In the genomic region with DNA sequence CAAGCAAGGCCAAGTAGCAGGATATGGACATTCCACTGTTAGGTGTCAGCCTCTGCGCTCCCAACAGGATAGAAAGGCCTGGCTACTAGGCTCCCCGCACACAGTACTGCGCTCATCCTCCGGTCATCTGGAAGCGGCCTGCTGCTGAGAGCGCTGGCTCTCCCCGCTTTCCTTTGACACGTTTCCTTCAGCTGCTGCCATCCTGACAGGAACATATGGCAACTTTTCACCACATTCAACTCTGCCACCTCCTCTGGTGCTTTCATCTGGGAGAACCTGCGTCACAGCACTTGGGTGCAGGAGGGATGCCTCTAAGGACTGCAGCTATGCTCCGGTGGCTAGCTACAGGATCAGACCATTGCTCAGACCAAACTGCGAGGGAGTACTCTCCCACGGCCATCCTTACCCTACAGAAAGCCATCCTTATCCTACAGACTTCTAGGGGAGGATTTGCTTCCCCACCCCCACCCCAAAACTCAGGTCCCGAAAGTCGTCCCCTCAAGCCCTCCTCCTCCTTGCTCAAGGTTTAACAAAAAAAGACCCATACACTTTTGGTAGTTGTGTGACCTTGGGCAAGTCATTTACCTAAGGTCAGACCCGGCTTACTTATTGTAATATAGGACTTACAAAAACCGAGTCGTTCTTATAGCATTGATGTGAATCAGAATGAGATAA, we compare ENCODE assay signal across 8 mouse cellular contexts. TPM values are rescaled to one million over a fixed set of nuclear protein-coding genes. Genes with fewer than 3 reads are reported as not detected.
DNase-seq lines count a peak whose midpoint lies in the region; ATAC-seq and TF ChIP-seq lines count a peak whose summit lies in the region.

No protein-coding gene starts in this region.

- no peak overlapping the region for H3K27ac ChIP-seq in kidney, postnatal 0 days
- peak overlapping the region; percentile 95 for H3K27ac ChIP-seq in midbrain, embryonic 10.5 days (replicated peaks)

- WGBS in kidney, postnatal 0 days, result 20% methylated on average over 17 of the region's 17 CpGs
- WGBS in midbrain, embryonic 10.5 days, result 6% methylated on average over 17 of the region's 17 CpGs

- peak overlapping the region; percentile 97 for H3K4me2 ChIP-seq in kidney, postnatal 0 days (ENCODE audit: low read length)

- no peaks in the 10 kb centered on the region for H3K36me3 ChIP-seq in kidney, postnatal 0 days (ENCODE audit: insufficient read depth, low read length)
- no peaks in the 10 kb centered on the region for H3K36me3 ChIP-seq in midbrain, embryonic 10.5 days

- TF ChIP-seq CTCF in kidney, postnatal 0 days (IDR thresholded peaks at IDR 0.05; ENCODE audit: low read depth), result no peak

- peak; percentile 19 for DNase-seq in cerebellum, adult 11 months
- peak; percentile 42 for DNase-seq in cerebellum, adult 8-10 months
- peak; percentile 61 to 75 for DNase-seq in frontal cortex, postnatal 36 days (ENCODE audit: low spot score in 2 of 2)
- DNase-seq in kidney, postnatal 0 days (ENCODE audit: low spot score), result peak; percentile 15
- DNase-seq in midbrain, embryonic 10.5 days (ENCODE audit: low spot score), result peak; percentile 40
- DNase-seq in thymus, postnatal 0 days (ENCODE audit: low spot score), result no peak
- no peak for DNase-seq in spleen, adult 18-20 months

- peak overlapping the region; percentile 81 for H3K4me3 ChIP-seq in kidney, postnatal 0 days (replicated peaks; ENCODE audit: low read depth, low read length)
- peak overlapping the region; percentile 91 for H3K4me3 ChIP-seq in midbrain, embryonic 10.5 days

- peaks cover 9% of the 10 kb centered on the region; the same call in 1 of the 2 replicates for H3K4me1 ChIP-seq in kidney, postnatal 0 days (replicated peaks; ENCODE audit: insufficient read depth, low read length)
- H3K4me1 ChIP-seq in midbrain, embryonic 10.5 days, result peaks cover 36% of the 10 kb centered on the region

- no peaks in the 10 kb centered on the region for H3K27me3 ChIP-seq in kidney, postnatal 0 days (ENCODE audit: insufficient read depth, low read length)
- peaks cover 5% of the 10 kb centered on the region; the same call in 1 of the 2 replicates for H3K27me3 ChIP-seq in midbrain, embryonic 10.5 days (ENCODE audit: low read depth, poor library complexity, severe bottlenecking)

- no peak overlapping the region for H3K9ac ChIP-seq in kidney, postnatal 0 days (ENCODE audit: low read depth, low read length)

- no peaks in the 10 kb centered on the region for H3K9me3 ChIP-seq in kidney, postnatal 0 days (replicated peaks; ENCODE audit: low read length)
- no peaks in the 10 kb centered on the region for H3K9me3 ChIP-seq in midbrain, embryonic 10.5 days (replicated peaks)

- ATAC-seq in cerebellum, adult (ENCODE audit: insufficient number of reproducible peaks, low FRiP score, low TSS enrichment), result no peak
- no peak for ATAC-seq in kidney, postnatal 0 days (replicated peaks; ENCODE audit: low FRiP score, low read depth)

RNA-seq across cellular contexts. Expression of gene Magi1, which starts 2.0 kb away (rescaled TPM):
- polyA plus RNA-seq in kidney, postnatal 0 days (2015; fragmentation: Nextera tagmentation; extraction: Ambion mirVana), result 6.2 TPM in 2 replicates
- 19.4 and 29.7 TPM in 2 replicates for polyA plus RNA-seq in midbrain, embryonic 10.5 days (2016; fragmentation: Nextera tagmentation; extraction: Ambion mirVana)
- 1.4 and 1.5 TPM in 2 replicates for polyA plus RNA-seq in thymus, postnatal 0 days (2015; fragmentation: Nextera tagmentation; extraction: Ambion mirVana)

Comparison
In these comparisons a context has a peak if more than half of its experiments do, and no peak if none do; other contexts are left out.
1. DNase-seq: peak in cerebellum, adult 11 months (single experiment), cerebellum, adult 8-10 months (single experiment), frontal cortex, postnatal 36 days (2 of 2), kidney, postnatal 0 days (single experiment) and midbrain, embryonic 10.5 days (single experiment); none in thymus, postnatal 0 days (single experiment) and spleen, adult 18-20 months (0 of 2).